Mouse (Mus musculus) C2C12 (cell line): ENCODE results near the gene Arhgef6.

Source experiments
- CEBPB ChIP-seq: IDR thresholded peaks from one replicate; pipeline ENCODE4 v1.6.1; 2011; ENCODE audit warnings: low read depth, mild to moderate bottlenecking, control low read depth, moderate library complexity
- CTCF ChIP-seq: IDR thresholded peaks from one replicate; pipeline ENCODE4 v1.5.1; 2011; ENCODE audit not compliant: control insufficient read depth, insufficient read depth, insufficient read length
- FOSL1 ChIP-seq: IDR thresholded peaks from one replicate; pipeline ENCODE4 v1.8.0; 2011; ENCODE audit warnings: mild to moderate bottlenecking, low read length; ENCODE audit not compliant: poor library complexity, insufficient read depth, severe bottlenecking
- MAX ChIP-seq: IDR thresholded peaks from one replicate; pipeline ENCODE4 v1.6.1; 2011; ENCODE audit warnings: mild to moderate bottlenecking, control low read depth
- MYOD1 ChIP-seq: IDR thresholded peaks from one replicate; pipeline ENCODE4 v1.6.1; 2011; ENCODE audit warnings: low read depth; ENCODE audit not compliant: control insufficient read depth, insufficient read length
- MYOG ChIP-seq: IDR thresholded peaks from one replicate; pipeline ENCODE4 v1.6.1; 2011; ENCODE audit not compliant: control insufficient read depth, insufficient read length; ENCODE audit errors: extremely low read depth
- USF1 ChIP-seq: IDR thresholded peaks from one replicate; pipeline ENCODE4 v1.6.1; 2011; ENCODE audit warnings: low read depth, mild to moderate bottlenecking, control low read depth, moderate library complexity

GRCm38 (mm10) chrX:57187301-57187700 is 151.2 kb downstream of the Arhgef6 start:
- TF ChIP-seq USF1 (no peak), CTCF (no peak), MAX (no peak), MYOG (no peak), CEBPB (no peak), FOSL1 (no peak), MYOD1 (no peak)
